8 mouse cellular contexts compared by ENCODE assay signal in the genomic region with DNA sequence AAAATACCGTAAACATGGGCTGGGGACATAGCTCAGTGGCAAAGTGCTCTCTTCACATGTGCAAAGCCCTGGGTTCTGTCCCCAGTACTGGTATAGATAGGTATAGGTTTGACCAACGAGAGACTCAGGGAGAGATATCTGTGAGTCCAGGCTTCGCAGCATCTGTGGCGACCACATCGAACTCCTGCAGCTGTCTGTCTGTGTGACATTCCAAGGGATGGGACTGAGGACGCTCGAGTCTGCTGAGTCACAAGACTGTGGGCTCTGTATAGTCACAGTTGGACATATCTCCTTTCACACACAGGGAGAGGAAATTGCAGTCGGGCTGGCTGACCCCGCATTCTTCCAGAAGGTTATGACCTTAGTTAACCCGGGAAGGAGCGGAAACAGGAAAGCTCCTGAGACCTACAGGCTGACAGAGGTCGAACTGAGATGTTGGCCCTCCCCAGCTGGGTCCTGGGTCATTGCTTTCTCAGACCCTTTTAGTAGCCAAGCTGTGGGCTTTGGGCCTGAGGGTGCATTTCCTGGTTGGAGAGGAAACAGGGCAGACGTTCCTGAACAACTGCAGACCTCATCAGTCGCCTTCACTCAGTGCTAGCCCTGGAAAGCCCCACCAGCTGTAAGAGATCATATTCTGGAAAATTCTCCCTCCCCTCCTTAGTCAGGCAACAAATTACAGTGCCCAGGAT.
DNase-seq lines count a peak whose midpoint lies in the region; ATAC-seq and TF ChIP-seq lines count a peak whose summit lies in the region.

No protein-coding gene starts in this region.

- WGBS in forebrain, embryonic 11.5 days, result 22% methylated on average over 14 of the region's 14 CpGs
- 35% methylated on average over 14 of the region's 14 CpGs for WGBS in forebrain, embryonic 15.5 days
- WGBS in kidney, embryonic 14.5 days, result 4% methylated on average over 14 of the region's 14 CpGs
- 19% methylated on average over 14 of the region's 14 CpGs for WGBS in lung, postnatal 0 days

- H3K36me3 ChIP-seq in forebrain, embryonic 11.5 days (ENCODE audit: control insufficient read depth, insufficient read depth, low read length), result no peaks in the 10 kb centered on the region
- H3K36me3 ChIP-seq in forebrain, embryonic 15.5 days, result no peaks in the 10 kb centered on the region
- H3K36me3 ChIP-seq in kidney, embryonic 14.5 days (ENCODE audit: control insufficient read depth, insufficient read depth, low read length), result no peaks in the 10 kb centered on the region
- H3K36me3 ChIP-seq in lung, postnatal 0 days (ENCODE audit: insufficient read depth, low read length), result no peaks in the 10 kb centered on the region

- no peak overlapping the region for H3K9ac ChIP-seq in forebrain, embryonic 11.5 days (ENCODE audit: low read length)
- no peak overlapping the region for H3K9ac ChIP-seq in forebrain, embryonic 15.5 days (replicated peaks)
- no peak overlapping the region for H3K9ac ChIP-seq in kidney, embryonic 14.5 days (ENCODE audit: low read depth, low read length)
- no peak overlapping the region for H3K9ac ChIP-seq in lung, postnatal 0 days (replicated peaks; ENCODE audit: low read depth)

- TF ChIP-seq EP300 in lung, postnatal 0 days (IDR thresholded peaks at IDR 0.05), result no peak

- no peak overlapping the region for H3K4me2 ChIP-seq in forebrain, embryonic 11.5 days (ENCODE audit: low read depth, low read length, severe bottlenecking)
- no peak overlapping the region for H3K4me2 ChIP-seq in forebrain, embryonic 15.5 days (replicated peaks)
- no peak overlapping the region for H3K4me2 ChIP-seq in kidney, embryonic 14.5 days (replicated peaks; ENCODE audit: low read depth, low read length)
- H3K4me2 ChIP-seq in lung, postnatal 0 days (replicated peaks; ENCODE audit: low read depth, low read length), result no peak overlapping the region

- no peaks in the 10 kb centered on the region for H3K9me3 ChIP-seq in forebrain, embryonic 11.5 days (ENCODE audit: control insufficient read depth, low read length)
- H3K9me3 ChIP-seq in forebrain, embryonic 15.5 days, result no peaks in the 10 kb centered on the region
- H3K9me3 ChIP-seq in kidney, embryonic 14.5 days (ENCODE audit: control insufficient read depth, low read length), result no peaks in the 10 kb centered on the region
- H3K9me3 ChIP-seq in lung, postnatal 0 days (ENCODE audit: low read length), result no peaks in the 10 kb centered on the region

- no peak for TF ChIP-seq CTCF in lung, postnatal 0 days (IDR thresholded peaks at IDR 0.05)

- peaks cover 10% of the 10 kb centered on the region for H3K4me1 ChIP-seq in forebrain, embryonic 11.5 days (replicated peaks; ENCODE audit: control insufficient read depth, insufficient read depth, low read length)
- H3K4me1 ChIP-seq in forebrain, embryonic 15.5 days, result peaks cover 30% of the 10 kb centered on the region
- peaks cover 19% of the 10 kb centered on the region for H3K4me1 ChIP-seq in brown adipose tissue, adult 24 weeks (ENCODE audit: control insufficient read depth, insufficient read depth, insufficient read length, low read length)
- H3K4me1 ChIP-seq in kidney, embryonic 14.5 days (ENCODE audit: control insufficient read depth, insufficient read depth, low read length), result peaks cover 24% of the 10 kb centered on the region; the same call in 1 of the 2 replicates
- peaks cover 2% of the 10 kb centered on the region; the same call in 1 of the 2 replicates for H3K4me1 ChIP-seq in lung, postnatal 0 days (ENCODE audit: insufficient read depth, low read depth, low read length)

- ATAC-seq in forebrain, embryonic 11.5 days (replicated peaks; ENCODE audit: low FRiP score), result no peak
- ATAC-seq in forebrain, embryonic 15.5 days (replicated peaks), result no peak
- ATAC-seq in granulocyte monocyte progenitor cell, adult 5-6 weeks (replicated peaks; ENCODE audit: poor library complexity, severe bottlenecking), result peak; percentile 27
- peak; percentile 81 for ATAC-seq in kidney, embryonic 14.5 days (ENCODE audit: low FRiP score, low TSS enrichment)
- peak; percentile 75 for ATAC-seq in lung, postnatal 0 days

- H3K4me3 ChIP-seq in forebrain, embryonic 11.5 days (ENCODE audit: low read depth, low read length), result no peak overlapping the region
- no peak overlapping the region for H3K4me3 ChIP-seq in forebrain, embryonic 15.5 days
- no peak overlapping the region for H3K4me3 ChIP-seq in brown adipose tissue, adult 24 weeks (ENCODE audit: insufficient read depth, low read depth, low read length)
- H3K4me3 ChIP-seq in kidney, embryonic 14.5 days (ENCODE audit: low read length), result no peak overlapping the region
- H3K4me3 ChIP-seq in lung, postnatal 0 days (ENCODE audit: low read depth, low read length), result no peak overlapping the region

- peak overlapping the region; percentile 89 for H3K27ac ChIP-seq in forebrain, embryonic 11.5 days (ENCODE audit: low read depth, low read length)
- no peak overlapping the region for H3K27ac ChIP-seq in forebrain, embryonic 15.5 days (replicated peaks)
- peak overlapping the region; percentile 93 for H3K27ac ChIP-seq in brown adipose tissue, adult 24 weeks (replicated peaks; ENCODE audit: low read depth, low read length)
- 0 out of 2 replicates have a peak overlapping the region, but pooled peaks have one; percentile 18 for H3K27ac ChIP-seq in kidney, embryonic 14.5 days (ENCODE audit: low read depth, low read length)
- no peak overlapping the region for H3K27ac ChIP-seq in lung, postnatal 0 days (ENCODE audit: low read length)

- DNase-seq in forebrain, embryonic 11.5 days (ENCODE audit: low spot score), result peak; percentile 52
- DNase-seq in lung, postnatal 0 days (ENCODE audit: low spot score), result peak; percentile 64
- DNase-seq in cerebellum, adult 8-10 months, result no peak
- DNase-seq in ovary, postnatal 10 days (ENCODE audit: low spot score), result no peak

- no peaks in the 10 kb centered on the region for H3K27me3 ChIP-seq in forebrain, embryonic 11.5 days (ENCODE audit: control insufficient read depth, insufficient read depth, low read length)
- H3K27me3 ChIP-seq in forebrain, embryonic 15.5 days, result no peaks in the 10 kb centered on the region
- no peaks in the 10 kb centered on the region for H3K27me3 ChIP-seq in kidney, embryonic 14.5 days (ENCODE audit: control insufficient read depth, insufficient read depth, low read length)
- no peaks in the 10 kb centered on the region for H3K27me3 ChIP-seq in lung, postnatal 0 days (replicated peaks; ENCODE audit: insufficient read depth, low read length)

Comparison
In these comparisons a context has a peak if more than half of its experiments do, and no peak if none do; other contexts are left out.
1. H3K27ac ChIP-seq: peak in forebrain, embryonic 11.5 days (single experiment), brown adipose tissue, adult 24 weeks (single experiment) and kidney, embryonic 14.5 days (single experiment); none in forebrain, embryonic 15.5 days (single experiment) and lung, postnatal 0 days (single experiment).
2. ATAC-seq: peak in granulocyte monocyte progenitor cell, adult 5-6 weeks (single experiment), kidney, embryonic 14.5 days (single experiment) and lung, postnatal 0 days (single experiment); none in forebrain, embryonic 11.5 days (single experiment) and forebrain, embryonic 15.5 days (single experiment).
3. DNase-seq: peak in forebrain, embryonic 11.5 days (single experiment) and lung, postnatal 0 days (single experiment); none in cerebellum, adult 8-10 months (single experiment) and ovary, postnatal 10 days (single experiment).